Mouse (Mus musculus) myocyte (in vitro differentiated cells): ENCODE results near the gene Naip2. TPM values are rescaled to one million over a fixed set of nuclear protein-coding genes. Genes with fewer than 3 reads are reported as not detected.

Source experiments
- H3K27me3 ChIP-seq: one replicate; pipeline ENCODE4 v1.6.1; 2011; ENCODE audit not compliant: control insufficient read depth, insufficient read depth, insufficient read length
- H3K36me3 ChIP-seq: one replicate; pipeline ENCODE4 v1.6.1; 2011; ENCODE audit not compliant: control insufficient read depth, insufficient read depth
- H3K4me2 ChIP-seq: one replicate; pipeline ENCODE4 v1.6.1; 2011; ENCODE audit warnings: low read depth, control low read depth
- H3K4me3 ChIP-seq: one replicate; pipeline ENCODE4 v1.5.1; 2011; ENCODE audit warnings: mild to moderate bottlenecking, control low read depth, moderate library complexity
- H3K79me2 ChIP-seq: one replicate; pipeline ENCODE4 v1.6.1; 2011; ENCODE audit not compliant: control insufficient read depth, insufficient read depth
- H3ac ChIP-seq: one replicate; pipeline ENCODE4 v1.6.1; 2011; ENCODE audit not compliant: control insufficient read depth, insufficient read length
- CEBPB ChIP-seq: IDR thresholded peaks from 2 replicates; pipeline ENCODE4 v1.6.1; 2011; ENCODE audit warnings: mild to moderate bottlenecking, moderate library complexity; ENCODE audit not compliant: poor library complexity, insufficient read depth, severe bottlenecking
- E2F4 ChIP-seq: IDR thresholded peaks from one replicate; pipeline ENCODE4 v1.6.1; 2011; ENCODE audit warnings: mild to moderate bottlenecking, control low read depth, moderate library complexity; ENCODE audit not compliant: insufficient read depth
- MYOG ChIP-seq, 3 experiments: IDR thresholded peaks; one replicate each; pipeline ENCODE4 v1.6.1; 2011; ENCODE audit warnings: control low read depth in 2 of 3, low read depth in 2 of 3, mild to moderate bottlenecking in 2 of 3; ENCODE audit not compliant: insufficient read length in 2 of 3, control insufficient read depth in 1 of 3, insufficient read depth in 1 of 3
- POLR2A ChIP-seq: IDR thresholded peaks from one replicate; pipeline ENCODE4 v1.6.1; 2011; ENCODE audit warnings: low read depth, mild to moderate bottlenecking, control low read depth, moderate library complexity; ENCODE audit not compliant: insufficient read length
- POLR2AphosphoS2 ChIP-seq: IDR thresholded peaks from one replicate; pipeline ENCODE4 v1.6.1; 2011; ENCODE audit warnings: low read depth, control low read depth; ENCODE audit not compliant: insufficient read length
- REST ChIP-seq: IDR thresholded peaks from one replicate; pipeline ENCODE4 v1.6.1; 2011; ENCODE audit warnings: mild to moderate bottlenecking, control low read depth, moderate library complexity; ENCODE audit not compliant: insufficient read depth, insufficient read length
- SRF ChIP-seq: IDR thresholded peaks from one replicate; pipeline ENCODE4 v1.6.1; 2011; ENCODE audit warnings: low read depth; ENCODE audit not compliant: control insufficient read depth, insufficient read length
- TCF3 ChIP-seq: IDR thresholded peaks from one replicate; pipeline ENCODE4 v1.6.1; 2011; ENCODE audit warnings: low read depth, control low read depth; ENCODE audit not compliant: insufficient read length
- USF1 ChIP-seq: IDR thresholded peaks from one replicate; pipeline ENCODE4 v1.6.1; 2011; ENCODE audit warnings: low read depth, mild to moderate bottlenecking, control low read depth, moderate library complexity
- polyA plus RNA-seq: library from polyadenylated mRNA; unstranded; fragments of >200 nt; fragmentation: generic; extraction: Trizol; gene quantifications from one replicate; pipeline ENCODE4 v1.2.1, GENCODE M21; 2012; ENCODE audit warnings: missing spikeins

Gene Naip2
- polyA plus RNA-seq, 1 experiment, result 0.72 TPM

- TF ChIP-seq E2F4 (peak; percentile 40), POLR2A (peak; percentile 91), SRF (peak; percentile 83), REST (no peak), POLR2AphosphoS2 (peak; percentile 85)
- H3K4me2 ChIP-seq, result peak within 1 kb of the TSS; percentile 91
- H3K79me2 ChIP-seq, result peaks cover 47% of the 10 kb centered on the region
These were observed 98.1 kb downstream of the Naip2 start, which contains the start of gene Bdp1 for GRCm38 (mm10) chr13:100103748-100104254. Gene Bdp1 (minus strand): TSS chr13:100104070.

GRCm38 (mm10) chr13:100103052-100103658, 98.7 kb downstream of the Naip2 start:
- peak overlapping the region; percentile 86 for H3K4me3 ChIP-seq
- peak overlapping the region; percentile 80 for H3ac ChIP-seq
- H3K4me2 ChIP-seq, result peak overlapping the region; percentile 91
- H3K79me2 ChIP-seq, result peaks cover 54% of the 10 kb centered on the region
- H3K27me3 ChIP-seq, result no peaks in the 10 kb centered on the region
- peaks cover 9% of the 10 kb centered on the region for H3K36me3 ChIP-seq
- TF ChIP-seq POLR2A (no peak), TCF3 (no peak), USF1 (no peak), MYOG (IDR thresholded peaks at IDR 0.05; ENCODE audit: control insufficient read depth in 1 of 3, insufficient read depth in 1 of 3, insufficient read length in 2 of 3, low read depth in 2 of 3) (no peak), CEBPB (no peak)

More at GRCm38 (mm10) chr13:100103748-100104254, 98.1 kb downstream of the Naip2 start, which contains the start of gene Bdp1:
- Histone ChIP-seq H3K27me3 (no peaks in the 10 kb centered on the region), H3ac (peak within 1 kb of the TSS; percentile 80), H3K4me3 (peak within 1 kb of the TSS; percentile 86), H3K36me3 (peaks cover 2% of the 10 kb centered on the region)

- TF ChIP-seq SRF (no peak), POLR2A (no peak), REST (no peak), TCF3 (no peak)
- Histone ChIP-seq H3K36me3 (peaks cover 42% of the 10 kb centered on the region), H3K4me2 (no peak overlapping the region), H3K4me3 (no peak overlapping the region), H3ac (no peak overlapping the region), H3K79me2 (peaks cover 55% of the 10 kb centered on the region), H3K27me3 (no peaks in the 10 kb centered on the region)
These were observed 103.1 kb downstream of the Naip2 start for GRCm38 (mm10) chr13:100098808-100099207.

Other genes starting within 250 kb of the Naip2 start
- 9.9 TPM for gene Mccc2, start 186.5 kb downstream of the Naip2 start, polyA plus RNA-seq
- 2.4 TPM for gene Bdp1, start 98.0 kb downstream of the Naip2 start, polyA plus RNA-seq
- gene Serf1, start 94.1 kb downstream of the Naip2 start, polyA plus RNA-seq, result 34.0 TPM
- gene Smn1, start 77.2 kb downstream of the Naip2 start, polyA plus RNA-seq, result 39.5 TPM
- 0.02 TPM for gene Naip5, start 44.2 kb upstream of the Naip2 start, polyA plus RNA-seq
- 0.11 TPM for gene Naip6, start 115.6 kb upstream of the Naip2 start, polyA plus RNA-seq